Mouse (Mus musculus): ENCODE results near the gene Ass1. TPM values are rescaled to one million over a fixed set of nuclear protein-coding genes. Genes with fewer than 3 reads are reported as not detected.

The Ass1 gene
- total RNA-seq (2022), result 10 to 100 TPM; 53.8 to 61.2 (median 56.4) TPM

GRCm38 (mm10) chr2:31469931-31470682, at the start of gene Ass1:
Ass1 (plus strand) TSS chr2:31470207.
- peak; percentile 52 to 74 for DNase-seq (ENCODE audit: low spot score in 2 of 2)

GRCm38 (mm10) chr2:31420914-31421313, 49.1 kb upstream of the Ass1 start:
- no peak for DNase-seq (ENCODE audit: low spot score in 2 of 2)

- no peak for DNase-seq (ENCODE audit: low spot score in 2 of 2)
These were observed 47.4 kb upstream of the Ass1 start for GRCm38 (mm10) chr2:31422576-31422975.

- DNase-seq (ENCODE audit: low spot score in 2 of 2), result no peak
These were observed 38.5 kb upstream of the Ass1 start for GRCm38 (mm10) chr2:31431477-31431876.

GRCm38 (mm10) chr2:31434746-31435145, 35.3 kb upstream of the Ass1 start:
- no peak for DNase-seq (ENCODE audit: low spot score in 2 of 2)

GRCm38 (mm10) chr2:31435567-31435966, 34.4 kb upstream of the Ass1 start:
- DNase-seq (ENCODE audit: low spot score in 2 of 2), result no peak

GRCm38 (mm10) chr2:31437480-31438245, 32.3 kb upstream of the Ass1 start:
- no peak for DNase-seq (ENCODE audit: low spot score in 2 of 2)

GRCm38 (mm10) chr2:31439576-31439975, 30.4 kb upstream of the Ass1 start:
- no peak for DNase-seq (ENCODE audit: low spot score in 2 of 2)

GRCm38 (mm10) chr2:31442480-31443160, 27.4 kb upstream of the Ass1 start:
- peak; percentile 22 to 70 for DNase-seq (ENCODE audit: low spot score in 2 of 2)

GRCm38 (mm10) chr2:31446036-31446435, 24.0 kb upstream of the Ass1 start:
- DNase-seq (ENCODE audit: low spot score in 2 of 2), result no peak

- no peak for DNase-seq (ENCODE audit: low spot score in 2 of 2)
These were observed 23.6 kb upstream of the Ass1 start for GRCm38 (mm10) chr2:31446456-31446855.

- no peak for DNase-seq (ENCODE audit: low spot score in 2 of 2)
These were observed 22.5 kb upstream of the Ass1 start for GRCm38 (mm10) chr2:31447536-31447935.

- DNase-seq (ENCODE audit: low spot score in 2 of 2), result no peak
These were observed 21.1 kb upstream of the Ass1 start for GRCm38 (mm10) chr2:31448756-31449440.

GRCm38 (mm10) chr2:31449441-31449815, 20.6 kb upstream of the Ass1 start:
- DNase-seq (ENCODE audit: low spot score in 2 of 2), result peak; percentile 18 to 76

GRCm38 (mm10) chr2:31449902-31450301, 20.1 kb upstream of the Ass1 start:
- DNase-seq (ENCODE audit: low spot score in 2 of 2), result no peak

- no peak for DNase-seq (ENCODE audit: low spot score in 2 of 2)
These were observed 19.3 kb upstream of the Ass1 start for GRCm38 (mm10) chr2:31450661-31451060.

- no peak for DNase-seq (ENCODE audit: low spot score in 2 of 2)
These were observed 18.5 kb upstream of the Ass1 start for GRCm38 (mm10) chr2:31451530-31451929.

- no peak for DNase-seq (ENCODE audit: low spot score in 2 of 2)
These were observed 17.0 kb upstream of the Ass1 start for GRCm38 (mm10) chr2:31453011-31453410.

GRCm38 (mm10) chr2:31453559-31454177, 16.3 kb upstream of the Ass1 start:
- no peak for DNase-seq (ENCODE audit: low spot score in 2 of 2)

GRCm38 (mm10) chr2:31454280-31454679, 15.7 kb upstream of the Ass1 start:
- no peak for DNase-seq (ENCODE audit: low spot score in 2 of 2)

GRCm38 (mm10) chr2:31455418-31455817, 14.6 kb upstream of the Ass1 start:
- DNase-seq (ENCODE audit: low spot score in 2 of 2), result no peak

Measured in left cerebral cortex, adult 8-10 months (tissue).